Mouse (Mus musculus): ENCODE measurements around the gene Unc119.

- no peak for TF ChIP-seq CTCF (conservative IDR thresholded peaks at IDR 0.05; ENCODE audit: insufficient read depth, insufficient read length, low read depth, low read length)
- no peak for TF ChIP-seq POLR2A (IDR thresholded peaks at IDR 0.05; ENCODE audit: low read depth, low read length)
These were observed 6.2 kb upstream of the Unc119 start for GRCm38 (mm10) chr11:78337040-78337439.
